Mouse (Mus musculus): Measurements from ENCODE around the gene Mrps2. TPM values are rescaled to one million over a fixed set of nuclear protein-coding genes. Genes with fewer than 3 reads are reported as not detected.
"Not testable (repeated sequence)": the region's sequence is repeated elsewhere in the genome, so short reads cannot be mapped to it uniquely, and the experiment has no call there.

Mrps2 gene
- polyA plus RNA-seq, 2 experiments, result 51.8 to 55.6 TPM

DNA sequence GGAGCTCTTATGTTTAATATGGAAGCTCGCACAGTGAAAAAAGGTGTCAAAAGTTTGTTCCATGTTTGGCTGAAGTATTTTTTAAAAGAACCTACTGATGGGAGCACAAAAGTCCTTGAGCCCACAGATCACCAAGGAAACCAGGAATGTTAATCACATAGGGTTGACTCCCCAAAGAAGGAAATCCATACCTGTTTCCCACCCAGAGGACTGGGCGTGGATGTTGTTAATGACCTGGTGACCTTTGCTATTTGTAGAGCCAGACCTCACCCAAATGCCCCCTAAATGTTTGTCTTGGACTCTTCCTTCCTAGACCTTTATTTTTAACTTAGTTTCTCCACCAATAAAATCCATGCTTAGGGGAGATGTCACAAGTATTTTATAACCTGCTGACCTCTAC, 2.7 kb downstream of the Mrps2 start:
- DNase-seq (ENCODE audit: low spot score), result no peak
- Histone ChIP-seq H3K4me1 (ENCODE audit: control insufficient read depth, insufficient read depth, low read length) (peaks cover 9% of the 10 kb centered on the region), H3K4me2 (replicated peaks; ENCODE audit: low read depth, low read length, severe bottlenecking) (no peak overlapping the region), H3K4me3 (replicated peaks; ENCODE audit: low read length) (no peak overlapping the region), H3K9me3 (ENCODE audit: control insufficient read depth, low read length) (0 out of 2 replicates have a peak, but pooled peaks cover 4% of the 10 kb centered on the region), H3K9ac (ENCODE audit: low read depth, low read length, severe bottlenecking) (no peak overlapping the region), H3K27me3 (ENCODE audit: control insufficient read depth, insufficient read depth, low read length) (no peaks in the 10 kb centered on the region), H3K27ac (replicated peaks; ENCODE audit: low read depth, low read length) (no peak overlapping the region), H3K36me3 (ENCODE audit: control insufficient read depth, insufficient read depth, low read length) (peaks cover 35% of the 10 kb centered on the region)
- no peak for ATAC-seq (ENCODE audit: low FRiP score, low read depth)
- TF ChIP-seq POLR2A (IDR thresholded peaks at IDR 0.05; ENCODE audit: borderline replicate concordance, extremely low read depth, insufficient read depth, insufficient read length), result no peak
- 93% methylated on average over 2 of the region's 2 CpGs for WGBS

DNA sequence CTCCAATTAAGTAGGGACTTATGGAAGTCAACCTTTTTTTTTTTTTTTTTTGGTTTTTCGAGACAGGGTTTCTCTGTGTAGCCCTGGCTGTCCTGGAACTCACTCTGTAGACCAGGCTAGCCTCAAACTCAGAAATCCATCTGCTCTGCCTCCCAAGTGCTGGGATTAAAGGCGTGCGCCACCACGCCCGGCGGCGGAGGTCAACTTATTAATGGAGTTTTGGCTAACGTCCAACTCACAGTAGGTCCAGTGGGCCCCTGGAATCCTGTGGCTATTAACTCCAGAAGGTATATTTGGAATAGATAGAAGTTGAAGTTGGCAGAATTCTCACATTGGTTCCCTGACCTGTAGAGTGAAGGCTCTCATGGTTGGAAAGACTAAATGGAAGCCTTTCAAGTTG, 4.1 kb downstream of the Mrps2 start:
- not testable (repeated sequence) for H3K9ac ChIP-seq (ENCODE audit: low read depth, low read length, severe bottlenecking); H3K27ac ChIP-seq (replicated peaks; ENCODE audit: low read depth, low read length); H3K4me2 ChIP-seq (replicated peaks; ENCODE audit: low read depth, low read length, severe bottlenecking); H3K9me3 ChIP-seq (ENCODE audit: control insufficient read depth, low read length); H3K4me1 ChIP-seq (ENCODE audit: control insufficient read depth, insufficient read depth, low read length); DNase-seq (ENCODE audit: low spot score); H3K27me3 ChIP-seq (ENCODE audit: control insufficient read depth, insufficient read depth, low read length); ATAC-seq (ENCODE audit: low FRiP score, low read depth); H3K4me3 ChIP-seq (replicated peaks; ENCODE audit: low read length)
- 94% methylated on average over 8 of the region's 8 CpGs for WGBS
- H3K36me3 ChIP-seq (ENCODE audit: control insufficient read depth, insufficient read depth, low read length), result peaks cover 35% of the 10 kb centered on the region

DNA sequence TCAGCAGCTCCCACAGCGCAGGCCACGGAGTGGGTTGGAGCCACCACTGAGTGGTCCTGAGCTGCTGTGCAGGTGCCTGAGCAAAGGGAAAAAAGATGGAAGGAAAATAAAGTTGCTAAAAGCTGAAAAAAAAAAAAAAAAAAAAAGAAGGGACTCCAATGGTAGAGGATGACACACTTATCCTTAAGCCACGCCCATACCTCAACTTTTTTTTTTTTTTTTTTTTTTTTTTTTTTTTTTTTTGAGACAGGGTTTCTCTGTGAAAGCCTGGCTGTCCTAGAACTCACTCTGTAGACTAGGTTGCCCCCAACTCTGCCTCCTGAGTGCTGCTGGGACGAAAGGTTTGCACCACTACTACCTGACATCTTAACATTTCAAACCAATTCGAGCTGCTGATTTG, 10.1 kb downstream of the Mrps2 start:
- H3K36me3 ChIP-seq (ENCODE audit: control insufficient read depth, insufficient read depth, low read length); ATAC-seq (ENCODE audit: low FRiP score, low read depth); H3K27ac ChIP-seq (replicated peaks; ENCODE audit: low read depth, low read length); H3K27me3 ChIP-seq (ENCODE audit: control insufficient read depth, insufficient read depth, low read length); H3K9ac ChIP-seq (ENCODE audit: low read depth, low read length, severe bottlenecking); DNase-seq (ENCODE audit: low spot score); H3K4me2 ChIP-seq (replicated peaks; ENCODE audit: low read depth, low read length, severe bottlenecking); H3K4me1 ChIP-seq (ENCODE audit: control insufficient read depth, insufficient read depth, low read length); H3K4me3 ChIP-seq (replicated peaks; ENCODE audit: low read length); H3K9me3 ChIP-seq (ENCODE audit: control insufficient read depth, low read length): not testable (repeated sequence)
- 91% methylated on average over 5 of the region's 5 CpGs for WGBS

DNA sequence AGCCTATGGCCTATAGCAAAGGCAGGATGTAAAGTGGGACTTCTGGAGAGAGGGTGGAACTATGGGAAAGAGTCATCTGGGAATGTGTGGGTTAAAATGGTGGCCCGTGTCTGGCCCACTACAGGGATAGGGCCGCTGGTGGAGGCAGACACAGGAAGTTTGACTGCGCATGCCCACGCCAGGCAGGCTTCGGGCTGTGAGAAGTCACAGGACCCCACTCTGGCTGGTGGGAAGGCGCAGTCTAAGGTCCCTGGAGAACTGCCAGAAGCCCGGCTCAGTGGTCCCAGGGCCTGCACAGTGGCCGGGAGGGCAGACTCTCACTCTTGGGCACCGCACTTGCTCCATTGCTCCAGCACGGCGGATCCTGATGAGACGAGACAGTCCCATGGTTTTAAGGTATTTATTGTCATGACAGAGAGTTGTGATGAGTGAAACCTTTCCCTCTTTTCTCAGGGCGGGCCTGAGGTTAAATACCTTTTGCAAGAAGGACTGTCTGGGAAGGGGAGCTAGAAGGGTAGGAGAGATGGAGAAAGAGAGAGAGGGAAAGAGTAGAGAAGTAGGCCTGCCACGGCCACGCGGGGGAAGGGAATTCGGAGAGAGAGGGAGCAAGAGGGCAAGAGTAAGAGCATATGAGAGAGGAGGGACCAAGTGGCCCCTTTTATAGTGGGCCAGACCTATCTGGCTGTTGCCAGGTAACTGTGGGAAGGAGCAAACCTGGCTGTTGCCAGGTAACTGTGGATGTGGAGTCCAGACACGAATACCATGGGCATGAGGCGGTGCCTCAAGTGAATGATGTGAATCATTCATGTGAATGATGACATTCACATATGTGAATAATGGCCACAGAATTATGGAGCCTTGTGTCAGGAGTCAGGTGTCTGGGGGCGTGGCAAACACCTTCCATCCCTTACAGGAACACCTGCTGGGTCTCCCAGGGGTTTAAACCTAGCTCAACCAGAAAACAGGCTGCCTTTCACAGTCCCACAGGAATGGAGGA, 11.6 kb downstream of the Mrps2 start:
- Histone ChIP-seq H3K4me3 (replicated peaks; ENCODE audit: low read length) (no peak overlapping the region), H3K36me3 (ENCODE audit: control insufficient read depth, insufficient read depth, low read length) (no peaks in the 10 kb centered on the region), H3K4me1 (ENCODE audit: control insufficient read depth, insufficient read depth, low read length) (0 out of 2 replicates have a peak, but pooled peaks cover 2% of the 10 kb centered on the region), H3K27ac (replicated peaks; ENCODE audit: low read depth, low read length) (no peak overlapping the region), H3K9me3 (ENCODE audit: control insufficient read depth, low read length) (no peaks in the 10 kb centered on the region), H3K9ac (ENCODE audit: low read depth, low read length, severe bottlenecking) (no peak overlapping the region), H3K27me3 (ENCODE audit: control insufficient read depth, insufficient read depth, low read length) (no peaks in the 10 kb centered on the region), H3K4me2 (replicated peaks; ENCODE audit: low read depth, low read length, severe bottlenecking) (no peak overlapping the region)
- ATAC-seq (ENCODE audit: low FRiP score, low read depth) (peak; percentile 23; the same call in 1 of the 2 replicates), DNase-seq (ENCODE audit: low spot score) (no peak)
- no peak for TF ChIP-seq POLR2A (IDR thresholded peaks at IDR 0.05; ENCODE audit: borderline replicate concordance, extremely low read depth, insufficient read depth, insufficient read length)
- WGBS, result 65% methylated on average over 20 of the region's 20 CpGs

DNA sequence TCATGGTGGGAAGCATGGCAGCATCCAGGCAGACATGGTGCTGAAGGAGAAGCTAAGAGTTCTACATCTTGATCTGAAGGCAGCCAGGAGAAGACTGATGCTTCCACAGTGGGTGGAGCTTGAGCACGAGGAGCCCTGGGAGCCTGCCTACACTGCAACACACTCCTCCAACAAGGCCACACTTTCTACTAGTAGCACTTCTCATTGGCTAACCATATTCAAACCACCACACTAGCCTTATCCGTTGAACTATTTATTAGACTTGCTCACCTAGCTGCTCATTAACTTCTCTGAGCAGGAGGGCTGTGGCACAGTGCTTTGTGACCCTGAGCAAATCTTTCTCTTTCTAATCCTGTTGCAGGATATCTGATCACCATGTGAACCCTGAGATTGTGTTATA, 16.0 kb downstream of the Mrps2 start:
- Histone ChIP-seq H3K9me3 (ENCODE audit: control insufficient read depth, low read length) (no peaks in the 10 kb centered on the region), H3K9ac (ENCODE audit: low read depth, low read length, severe bottlenecking) (no peak overlapping the region), H3K4me1 (ENCODE audit: control insufficient read depth, insufficient read depth, low read length) (0 out of 2 replicates have a peak, but pooled peaks cover 2% of the 10 kb centered on the region), H3K36me3 (ENCODE audit: control insufficient read depth, insufficient read depth, low read length) (no peaks in the 10 kb centered on the region), H3K27me3 (ENCODE audit: control insufficient read depth, insufficient read depth, low read length) (no peaks in the 10 kb centered on the region), H3K4me3 (replicated peaks; ENCODE audit: low read length) (no peak overlapping the region), H3K27ac (replicated peaks; ENCODE audit: low read depth, low read length) (no peak overlapping the region), H3K4me2 (replicated peaks; ENCODE audit: low read depth, low read length, severe bottlenecking) (no peak overlapping the region)
- ATAC-seq (ENCODE audit: low FRiP score, low read depth) (no peak), DNase-seq (ENCODE audit: low spot score) (no peak)
- TF ChIP-seq POLR2A (IDR thresholded peaks at IDR 0.05; ENCODE audit: borderline replicate concordance, extremely low read depth, insufficient read depth, insufficient read length), result no peak
- 57% methylated on average over 2 of the region's 2 CpGs for WGBS

Measured in limb, embryonic 14.5 days (tissue).